Mouse (Mus musculus): ENCODE measurements at regions not wholly inside any gene's neighbourhood (a gene's known extent, or its start where the extent isn't known, plus 50 kb on each side); places are given as distances from the start of the nearest gene placed in this dataset.

- no peak for TF ChIP-seq CTCF (conservative IDR thresholded peaks at IDR 0.05 in 1 of 2, IDR thresholded peaks at IDR 0.05 in 1 of 2; ENCODE audit: low read depth in 2 of 2, low read length in 2 of 2)
- TF ChIP-seq JUND (conservative IDR thresholded peaks at IDR 0.05; ENCODE audit: low read depth, low read length): no peak
- no peak for TF ChIP-seq TCF12 (IDR thresholded peaks at IDR 0.05; ENCODE audit: low read depth, low read length)
- TF ChIP-seq EP300 (IDR thresholded peaks at IDR 0.05; ENCODE audit: low read length): no peak
- no peak for TF ChIP-seq RAD21 (IDR thresholded peaks at IDR 0.05; ENCODE audit: low read depth, low read length)
- no peak for TF ChIP-seq USF1 (IDR thresholded peaks at IDR 0.05; ENCODE audit: low read depth, low read length)
- no peak for TF ChIP-seq MAZ (IDR thresholded peaks at IDR 0.05; ENCODE audit: low read depth, low read length)
- TF ChIP-seq RCOR1 (conservative IDR thresholded peaks at IDR 0.05; ENCODE audit: low read depth, low read length): no peak
- no peak for TF ChIP-seq ZC3H11A (IDR thresholded peaks at IDR 0.05; ENCODE audit: low read depth, low read length)
- no peak for TF ChIP-seq SIN3A (IDR thresholded peaks at IDR 0.05; ENCODE audit: low read length)
Measured at GRCm38 (mm10) chr5:75756168-75756567, 181.5 kb downstream of the Kit start.

Measured in CH12.LX (cell line).